Comparison of ENCODE assay signal across 8 mouse cellular contexts in the genomic region with DNA sequence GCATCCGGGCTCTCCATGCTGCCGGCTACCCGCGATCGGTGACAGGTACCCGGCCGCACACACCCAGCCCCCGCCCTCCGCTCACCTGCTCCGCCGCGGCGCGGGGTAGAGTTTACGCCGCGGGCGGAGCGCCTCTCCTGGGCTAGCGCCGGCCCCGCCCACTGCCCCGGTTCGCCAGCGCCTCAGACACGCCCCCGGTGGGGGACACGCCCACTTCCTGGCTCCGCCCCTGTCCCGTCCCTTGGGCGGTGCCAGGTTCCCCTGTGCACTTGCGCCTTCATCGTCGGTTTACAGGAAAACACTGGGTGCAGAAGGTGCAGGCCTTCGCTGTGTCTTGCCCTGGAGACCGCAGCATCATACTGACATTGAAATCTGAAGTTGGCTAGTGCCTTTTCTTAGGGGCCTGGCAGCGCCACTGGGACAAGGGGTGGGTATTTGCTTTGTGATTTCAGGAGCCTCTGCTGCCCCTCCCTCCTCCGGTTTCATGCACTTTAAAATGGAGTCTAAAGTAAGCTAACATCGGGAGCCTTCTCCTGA. TPM values are rescaled to one million over a fixed set of nuclear protein-coding genes. Genes with fewer than 3 reads are reported as not detected.
DNase-seq lines count a peak whose midpoint lies in the region; ATAC-seq and TF ChIP-seq lines count a peak whose summit lies in the region.

No protein-coding gene starts in this region.

- H3K4me1 ChIP-seq in forebrain, embryonic 15.5 days = peaks cover 13% of the 10 kb centered on the region
- H3K4me1 ChIP-seq in lung, embryonic 14.5 days (ENCODE audit: insufficient read depth) = peaks cover 4% of the 10 kb centered on the region; the same call in 1 of the 2 replicates
- peaks cover 10% of the 10 kb centered on the region for H3K4me1 ChIP-seq in olfactory bulb, adult 2 months (ENCODE audit: control insufficient read depth, insufficient read depth, low read length)
- peaks cover 14% of the 10 kb centered on the region for H3K4me1 ChIP-seq in thymus, adult 2 months (replicated peaks; ENCODE audit: control insufficient read depth, insufficient read depth, low read length)

- peak; percentile 93 for ATAC-seq in forebrain, embryonic 15.5 days (replicated peaks)
- peak; percentile 91 for ATAC-seq in lung, embryonic 14.5 days (ENCODE audit: insufficient read depth)

- WGBS in forebrain, embryonic 15.5 days = under 1% methylated on average over 33 of the region's 39 CpGs
- WGBS in lung, embryonic 14.5 days = under 1% methylated on average over 38 of the region's 39 CpGs
- WGBS in olfactory bulb, adult 2 months = under 1% methylated on average over 39 of the region's 39 CpGs
- WGBS in thymus, adult 2 months = under 1% methylated on average over 39 of the region's 39 CpGs

- TF ChIP-seq CTCF in layer of hippocampus, adult 2 months (conservative IDR thresholded peaks at IDR 0.05) = no peak
- no peak for TF ChIP-seq CTCF in lung, embryonic 14.5 days (IDR thresholded peaks at IDR 0.05; ENCODE audit: low read depth)
- TF ChIP-seq CTCF in olfactory bulb, adult 2 months (IDR thresholded peaks at IDR 0.05; ENCODE audit: insufficient read depth, low read depth, low read length) = no peak
- TF ChIP-seq CTCF in thymus, adult 2 months (IDR thresholded peaks at IDR 0.05; ENCODE audit: borderline replicate concordance, control insufficient read depth, extremely low read depth, insufficient read depth, low read length, poor library complexity) = peak; percentile 49; the same call in 1 of the 2 replicates

- no peaks in the 10 kb centered on the region for H3K36me3 ChIP-seq in forebrain, embryonic 15.5 days
- H3K36me3 ChIP-seq in lung, embryonic 14.5 days (ENCODE audit: insufficient read depth) = no peaks in the 10 kb centered on the region
- no peaks in the 10 kb centered on the region for H3K36me3 ChIP-seq in thymus, adult 2 months (ENCODE audit: control insufficient read depth, insufficient read depth, low read length)

- peak overlapping the region; percentile 79 for H3K27ac ChIP-seq in forebrain, embryonic 15.5 days (replicated peaks)
- peak overlapping the region; percentile 91 for H3K27ac ChIP-seq in layer of hippocampus, adult 2 months
- peak overlapping the region; percentile 66 for H3K27ac ChIP-seq in lung, embryonic 14.5 days (ENCODE audit: low read depth)
- H3K27ac ChIP-seq in olfactory bulb, adult 2 months (ENCODE audit: insufficient read depth, low read depth, low read length) = peak overlapping the region; percentile 80
- H3K27ac ChIP-seq in thymus, adult 2 months (ENCODE audit: control insufficient read depth, insufficient read depth, low read length) = peak overlapping the region; percentile 46; the same call in 1 of the 2 replicates

- peak; percentile 81; the same call in 1 of the 2 replicates for TF ChIP-seq POLR2A in olfactory bulb, adult 2 months (IDR thresholded peaks at IDR 0.05; ENCODE audit: insufficient read depth, low read depth, low read length)
- peak; percentile 86 for TF ChIP-seq POLR2A in thymus, adult 2 months (IDR thresholded peaks at IDR 0.05; ENCODE audit: control insufficient read depth, extremely low read depth, insufficient read depth, low read length, poor library complexity)

- H3K9me3 ChIP-seq in forebrain, embryonic 15.5 days = no peaks in the 10 kb centered on the region
- H3K9me3 ChIP-seq in lung, embryonic 14.5 days (ENCODE audit: low read depth, low read length) = no peaks in the 10 kb centered on the region

- H3K27me3 ChIP-seq in forebrain, embryonic 15.5 days = no peaks in the 10 kb centered on the region
- peaks cover 3% of the 10 kb centered on the region; the same call in 1 of the 2 replicates for H3K27me3 ChIP-seq in lung, embryonic 14.5 days (ENCODE audit: insufficient read depth, low read length)
- H3K27me3 ChIP-seq in thymus, adult 2 months (ENCODE audit: control insufficient read depth, insufficient read depth, low read length) = no peaks in the 10 kb centered on the region

- H3K9ac ChIP-seq in forebrain, embryonic 15.5 days (replicated peaks) = peak overlapping the region; percentile 93
- H3K9ac ChIP-seq in lung, embryonic 14.5 days = peak overlapping the region; percentile 80

- H3K4me2 ChIP-seq in forebrain, embryonic 15.5 days (replicated peaks) = peak overlapping the region; percentile 96
- H3K4me2 ChIP-seq in lung, embryonic 14.5 days = peak overlapping the region; percentile 99

- H3K4me3 ChIP-seq in forebrain, embryonic 15.5 days = peak overlapping the region; percentile 94
- H3K4me3 ChIP-seq in layer of hippocampus, adult 2 months = peak overlapping the region; percentile 99
- peak overlapping the region; percentile 84 for H3K4me3 ChIP-seq in lung, embryonic 14.5 days (ENCODE audit: low read depth, low read length)
- peak overlapping the region; percentile 79 for H3K4me3 ChIP-seq in olfactory bulb, adult 2 months (ENCODE audit: insufficient read depth, low read depth, low read length)
- peak overlapping the region; percentile 76 for H3K4me3 ChIP-seq in thymus, adult 2 months (ENCODE audit: control insufficient read depth, insufficient read depth, low read length)

- intact Hi-C loops in heart, postnatal 36 days (cut with DNase I) = loop anchor here (10.0 kb wide), 1 partner anchor 519 kb away; no protein-coding TSS in a partner anchor

- peak; percentile 94 for DNase-seq in ES-CJ7 (ENCODE audit: low read depth, low spot score)
- peak; percentile 98 for DNase-seq in cerebellum, adult 11 months
- DNase-seq in heart, postnatal 36 days = peak; percentile 99
- peak; percentile 96 to 98 for DNase-seq in layer of hippocampus, adult 2 months (ENCODE audit: low spot score in 2 of 2)
- DNase-seq in lung, embryonic 14.5 days = peak; percentile 98
- DNase-seq in thymus, adult 2 months = peak; percentile 100

RNA-seq across cellular contexts. Expression of a gene that starts 7.0 kb away (rescaled TPM):
- 9.9 and 13.8 TPM in 2 replicates for polyA plus RNA-seq in forebrain, embryonic 15.5 days (2015; fragmentation: Nextera tagmentation; extraction: Ambion mirVana)
- total RNA-seq in heart, postnatal 36 days (2021) = 10 to 100 TPM; 13.2 to 15.8 TPM
- total RNA-seq in layer of hippocampus, adult 2 months (2021) = 10 to 100 TPM; 17.2 to 22.2 TPM
- 7.9 and 9.8 TPM in 2 replicates for polyA plus RNA-seq in lung, embryonic 14.5 days (2014; fragmentation: Nextera tagmentation; extraction: Ambion mirVana)
- not detected in 2 replicates for polyA plus RNA-seq in olfactory bulb, adult 2 months (2012; ENCODE audit: insufficient read depth, insufficient read length, low replicate concordance, missing spikeins)
- polyA plus RNA-seq in thymus, adult 2 months (2012; rRNA removed) = 35.2 and 39.9 TPM in 2 replicates

RNA-seq across cellular contexts. Expression of a gene that starts 56.8 kb away (rescaled TPM):
- 4.5 and 4.6 TPM in 2 replicates for polyA plus RNA-seq in forebrain, embryonic 15.5 days (2015; fragmentation: Nextera tagmentation; extraction: Ambion mirVana)
- 100 to 1,000 TPM; 909 to 953 TPM for total RNA-seq in heart, postnatal 36 days (2021)
- 10 to 100 TPM; 56.1 to 65.6 TPM for total RNA-seq in layer of hippocampus, adult 2 months (2021)
- 4.5 and 5.2 TPM in 2 replicates for polyA plus RNA-seq in lung, embryonic 14.5 days (2014; fragmentation: Nextera tagmentation; extraction: Ambion mirVana)
- not detected in 2 replicates for polyA plus RNA-seq in olfactory bulb, adult 2 months (2012; ENCODE audit: insufficient read depth, insufficient read length, low replicate concordance, missing spikeins)
- polyA plus RNA-seq in thymus, adult 2 months (2012; rRNA removed) = 33.4 and 51.0 TPM in 2 replicates

Comparison
In these comparisons a context has a peak if more than half of its experiments do, and no peak if none do; other contexts are left out.
1. Peak in every context shown above with its lines: DNase-seq, ATAC-seq, H3K4me3 ChIP-seq and H3K27ac ChIP-seq.